Mouse (Mus musculus) heart, postnatal 0 days (tissue): ENCODE results near the gene Rad17. TPM values are rescaled to one million over a fixed set of nuclear protein-coding genes. Genes with fewer than 3 reads are reported as not detected.
A peak's percentile ranks its signal among the peaks of the same experiment; 100 is the strongest.

ENCODE experiments used
- ATAC-seq: fragments of 200-750 bp; cut with Nextera tagmentation; 2 replicates; pipeline ENCODE4 v1.8.0; 2017; ENCODE audit warnings: low read depth, moderate number of reproducible peaks, moderate library complexity; ENCODE audit not compliant: insufficient read depth
- DNase-seq: peaks from one replicate; pipeline ENCODE4 v3.0.0-alpha.2; 2016; ENCODE audit warnings: low spot score
- H3K27ac ChIP-seq: fragments of 300-500 bp; sonication (generic); 2 replicates; pipeline ENCODE4 v1.5.1; 2014; ENCODE audit warnings: low read depth, mild to moderate bottlenecking
- H3K27me3 ChIP-seq: fragments of 300-500 bp; sonication (generic); 2 replicates; pipeline ENCODE4 v1.6.1; 2014; ENCODE audit warnings: low read length, mixed read lengths; ENCODE audit not compliant: control insufficient read depth, insufficient read depth
- H3K36me3 ChIP-seq: fragments of 300-500 bp; sonication (generic); replicated peaks from 2 replicates; pipeline ENCODE4 v1.6.1; 2014; ENCODE audit warnings: low read length, mixed read lengths; ENCODE audit not compliant: control insufficient read depth, insufficient read depth
- H3K4me1 ChIP-seq: fragments of 300-500 bp; sonication (generic); 2 replicates; pipeline ENCODE4 v1.6.1; 2014; ENCODE audit warnings: antibody characterized with exemption; ENCODE audit not compliant: control insufficient read depth, insufficient read depth
- H3K4me2 ChIP-seq: fragments of 300-500 bp; sonication (generic); 2 replicates; pipeline ENCODE4 v1.6.1; 2014; ENCODE audit warnings: low read depth, mild to moderate bottlenecking, low read length, moderate library complexity
- H3K4me3 ChIP-seq: fragments of 300-500 bp; sonication (generic); 2 replicates; pipeline ENCODE4 v1.5.1; 2014; ENCODE audit warnings: low read depth, low read length
- H3K9ac ChIP-seq: fragments of 300-500 bp; sonication (generic); replicated peaks from 2 replicates; pipeline ENCODE4 v1.6.1; 2014; ENCODE audit warnings: low read depth, low read length, mixed read lengths
- H3K9me3 ChIP-seq: fragments of 300-500 bp; sonication (generic); replicated peaks from 2 replicates; pipeline ENCODE4 v1.6.1; 2016; ENCODE audit warnings: low read length; ENCODE audit not compliant: control insufficient read depth
- CTCF ChIP-seq: IDR thresholded peaks from 2 replicates; pipeline ENCODE4 v1.5.1; 2016; ENCODE audit warnings: antibody characterized with exemption, control low read depth, low read depth
- EP300 ChIP-seq: IDR thresholded peaks from 2 replicates; pipeline ENCODE4 v1.6.1; 2016; ENCODE audit warnings: antibody characterized with exemption, low read depth
- WGBS: fragments of 180-500 bp; shearing (Covaris S2); extraction: QIAGEN DNeasy Blood & Tissue Kit; methylation state at CpG from one replicate; pipeline ENCODE4 v1.1.7; 2014; 5-methylcytosine and 5-hydroxymethylcytosine counted together
- polyA plus RNA-seq: library from polyadenylated mRNA; unstranded; fragments of >200 nt; fragmentation: Nextera tagmentation; extraction: Ambion mirVana; gene quantifications from 2 replicates; pipeline ENCODE4 v1.2.1, GENCODE M21; 2015
- total RNA-seq: library from RNA; depleted of rRNA; stranded (reverse); fragments of >200 nt; gene quantifications from 2 replicates; pipeline ENCODE4 v1.2.3, GENCODE M21; 2014; ENCODE audit warnings: low replicate concordance

Rad17 gene
- total and polyA plus RNA-seq, 2 experiments from 2014 or later, result 19.9 to 22.3 TPM

GRCm38 (mm10) chr13:100594041-100594792 is 56.6 kb downstream of the Rad17 start:
- TF ChIP-seq EP300, result no peak
- TF ChIP-seq CTCF, result no peak
- Histone ChIP-seq H3K4me3 (0 out of 2 replicates have a peak overlapping the region, but pooled peaks have one; percentile 1), H3K9me3 (no peaks in the 10 kb centered on the region), H3K27me3 (no peaks in the 10 kb centered on the region), H3K4me1 (no peaks in the 10 kb centered on the region), H3K4me2 (no peak overlapping the region), H3K27ac (peak overlapping the region; percentile 82), H3K36me3 (no peaks in the 10 kb centered on the region), H3K9ac (no peak overlapping the region)
- DNase-seq (peak; percentile 52), ATAC-seq (no peak)
- WGBS, result 49% methylated on average over 12 of the region's 17 CpGs

GRCm38 (mm10) chr13:100588646-100589045 is 62.2 kb downstream of the Rad17 start:
- H3K9ac ChIP-seq, result no peak overlapping the region
- H3K9me3 ChIP-seq, result no peaks in the 10 kb centered on the region
- peak overlapping the region; percentile 33; the same call in 1 of the 2 replicates for H3K4me2 ChIP-seq
- ATAC-seq (no peak), DNase-seq (no peak)
- peaks cover 3% of the 10 kb centered on the region; the same call in 1 of the 2 replicates for H3K36me3 ChIP-seq
- peak overlapping the region; percentile 11; the same call in 1 of the 2 replicates for H3K4me3 ChIP-seq
- H3K27me3 ChIP-seq, result no peaks in the 10 kb centered on the region
- no peaks in the 10 kb centered on the region for H3K4me1 ChIP-seq
- TF ChIP-seq CTCF, result no peak
- TF ChIP-seq EP300, result no peak
- WGBS, result 78% methylated on average over 11 of the region's 12 CpGs
- H3K27ac ChIP-seq, result no peak overlapping the region

- ATAC-seq (no peak; the same call in 1 of the 2 replicates), DNase-seq (peak; percentile 18)
- peak overlapping the region; percentile 74 for H3K27ac ChIP-seq
- no peak for TF ChIP-seq CTCF
- no peak for TF ChIP-seq EP300
- H3K4me2 ChIP-seq, result no peak overlapping the region
- WGBS, result 13% methylated on average over 4 of the region's 6 CpGs
- no peaks in the 10 kb centered on the region for H3K36me3 ChIP-seq
- no peaks in the 10 kb centered on the region for H3K4me1 ChIP-seq
- no peaks in the 10 kb centered on the region for H3K27me3 ChIP-seq
- H3K4me3 ChIP-seq, result no peak overlapping the region
- no peak overlapping the region for H3K9ac ChIP-seq
- no peaks in the 10 kb centered on the region for H3K9me3 ChIP-seq
Observed at GRCm38 (mm10) chr13:100582144-100582543, 68.7 kb downstream of the Rad17 start.

- H3K4me3 ChIP-seq, result no peak overlapping the region
- H3K9me3 ChIP-seq, result no peaks in the 10 kb centered on the region
- no peaks in the 10 kb centered on the region for H3K36me3 ChIP-seq
- ATAC-seq, result peak; percentile 89
- no peak for TF ChIP-seq CTCF
- TF ChIP-seq EP300, result no peak
- no peak overlapping the region for H3K9ac ChIP-seq
- no peaks in the 10 kb centered on the region for H3K4me1 ChIP-seq
- H3K27ac ChIP-seq, result peak overlapping the region; percentile 74
- 17% methylated on average over 3 of the region's 3 CpGs for WGBS
- DNase-seq, result peak; percentile 82
- H3K4me2 ChIP-seq, result no peak overlapping the region
- no peaks in the 10 kb centered on the region for H3K27me3 ChIP-seq
Observed at GRCm38 (mm10) chr13:100581701-100582100, 69.2 kb downstream of the Rad17 start.

GRCm38 (mm10) chr13:100579951-100580350 is 70.9 kb downstream of the Rad17 start:
- no peaks in the 10 kb centered on the region for H3K9me3 ChIP-seq
- DNase-seq (no peak), ATAC-seq (no peak)
- no peak overlapping the region for H3K9ac ChIP-seq
- no peak overlapping the region for H3K4me2 ChIP-seq
- no peaks in the 10 kb centered on the region for H3K36me3 ChIP-seq
- TF ChIP-seq CTCF (no peak), EP300 (no peak)
- H3K27ac ChIP-seq, result no peak overlapping the region
- no peaks in the 10 kb centered on the region for H3K4me1 ChIP-seq
- no peaks in the 10 kb centered on the region for H3K27me3 ChIP-seq
- no peak overlapping the region for H3K4me3 ChIP-seq

GRCm38 (mm10) chr13:100579220-100579619 is 71.6 kb downstream of the Rad17 start:
- no peaks in the 10 kb centered on the region for H3K4me1 ChIP-seq
- no peaks in the 10 kb centered on the region for H3K27me3 ChIP-seq
- H3K4me2 ChIP-seq, result no peak overlapping the region
- TF ChIP-seq EP300 (no peak), CTCF (no peak)
- no peaks in the 10 kb centered on the region for H3K36me3 ChIP-seq
- no peak for ATAC-seq
- no peak overlapping the region for H3K27ac ChIP-seq
- no peaks in the 10 kb centered on the region for H3K9me3 ChIP-seq
- WGBS, result 62% methylated on average over 3 of the region's 3 CpGs
- no peak overlapping the region for H3K9ac ChIP-seq
- no peak for DNase-seq
- no peak overlapping the region for H3K4me3 ChIP-seq
